Mouse (Mus musculus) monocyte, adult 5-6 weeks (primary cell): ENCODE results near the gene Ddx28. TPM values are rescaled to one million over a fixed set of nuclear protein-coding genes. Genes with fewer than 3 reads are reported as not detected.

Experiments
- ATAC-seq: fragments of 153-309, 156-312 bp; replicated peaks from 2 replicates; pipeline ENCODE4 v1.8.0; 2017; ENCODE audit warnings: mild to moderate bottlenecking; ENCODE audit not compliant: low TSS enrichment, insufficient number of reproducible peaks, severe bottlenecking, poor library complexity, low FRiP score
- total RNA-seq: library from RNA; stranded (forward); fragments of 200-1000, 200-491, 200-594 nt; gene quantifications from 3 replicates; pipeline ENCODE4 v1.2.3, GENCODE M21; 2017

Ddx28 gene
- 25.7 to 34.8 TPM (median 33.9 TPM) in 3 replicates for total RNA-seq

DNA sequence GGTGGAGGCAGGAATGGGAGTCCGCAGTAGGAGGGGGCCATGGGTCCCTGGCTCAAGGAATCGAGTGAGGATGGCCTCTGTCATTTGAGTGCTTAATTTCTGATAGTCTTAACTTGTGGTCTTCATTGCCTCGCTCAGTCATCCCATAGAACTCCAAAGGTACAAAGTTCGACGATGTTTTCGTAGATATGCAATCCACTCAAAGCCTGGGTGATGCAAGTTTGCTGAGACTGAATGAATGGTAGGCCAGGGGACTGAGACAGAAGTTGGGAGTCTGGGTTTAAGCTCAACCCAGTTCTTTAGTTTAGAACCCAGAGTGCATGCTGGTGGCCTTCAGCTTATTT lies at the start of gene Ddx28:
Gene Ddx28 (minus strand): TSS at position 240 of the 344 bp plus-strand sequence.
- ATAC-seq: no peak

DNA sequence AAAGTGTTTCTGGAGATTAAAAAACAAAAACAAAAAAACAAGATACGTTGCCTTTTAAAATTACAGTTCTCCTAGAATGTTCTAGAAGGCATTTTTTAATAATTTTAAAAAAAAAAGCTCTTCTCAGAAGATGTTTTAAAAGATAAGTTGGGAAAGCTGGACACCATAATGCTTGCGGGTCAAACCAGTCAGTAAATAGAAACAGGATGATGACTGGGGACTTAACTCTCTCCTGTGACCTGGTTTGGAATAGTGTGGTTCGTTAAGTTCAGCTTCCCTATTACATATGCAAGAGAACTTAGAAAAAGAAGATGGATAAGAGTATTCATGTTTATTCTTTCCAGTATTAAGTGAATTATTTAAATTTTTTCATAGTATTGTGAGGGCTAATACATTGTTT lies 48.8 kb upstream of the Ddx28 start:
- no peak for ATAC-seq

DNA sequence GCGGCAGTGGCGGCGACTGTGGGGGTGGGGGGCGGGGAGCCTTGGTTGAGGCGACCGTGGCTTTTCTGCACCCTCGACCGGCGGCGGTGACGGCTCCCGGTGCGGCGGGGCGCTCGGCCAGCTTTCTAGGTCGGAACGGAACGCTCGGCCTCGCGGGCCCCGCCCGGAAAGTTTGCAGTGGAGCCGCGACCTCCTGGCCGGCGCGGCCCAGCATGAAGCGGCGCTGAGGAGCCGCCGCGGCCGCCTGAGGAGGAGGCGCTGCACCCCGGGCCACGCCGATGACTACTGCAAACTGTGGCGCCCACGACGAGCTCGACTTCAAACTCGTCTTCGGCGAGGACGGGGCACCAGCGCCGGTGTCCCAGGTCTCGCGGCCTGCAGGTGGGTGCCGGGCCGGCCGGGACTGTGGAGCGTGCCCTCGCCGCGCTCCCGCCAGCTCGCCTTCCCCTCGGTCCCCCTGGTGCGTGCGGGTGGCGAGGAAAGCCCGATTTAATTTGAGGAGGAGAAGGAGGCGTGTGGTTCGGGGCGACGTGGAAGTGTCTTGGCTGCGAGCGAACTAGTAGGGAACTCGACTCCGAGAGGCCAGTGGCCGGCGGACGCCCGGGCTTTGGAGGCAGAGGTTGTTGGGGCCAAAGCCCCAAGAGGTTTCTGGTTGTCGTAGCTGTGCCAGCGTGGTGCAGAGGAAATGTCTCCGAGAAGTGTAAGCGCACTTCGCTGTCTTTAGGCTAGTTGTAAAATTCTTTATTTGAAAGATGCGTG lies 48.1 kb upstream of the Ddx28 start:
- ATAC-seq: no peak

DNA sequence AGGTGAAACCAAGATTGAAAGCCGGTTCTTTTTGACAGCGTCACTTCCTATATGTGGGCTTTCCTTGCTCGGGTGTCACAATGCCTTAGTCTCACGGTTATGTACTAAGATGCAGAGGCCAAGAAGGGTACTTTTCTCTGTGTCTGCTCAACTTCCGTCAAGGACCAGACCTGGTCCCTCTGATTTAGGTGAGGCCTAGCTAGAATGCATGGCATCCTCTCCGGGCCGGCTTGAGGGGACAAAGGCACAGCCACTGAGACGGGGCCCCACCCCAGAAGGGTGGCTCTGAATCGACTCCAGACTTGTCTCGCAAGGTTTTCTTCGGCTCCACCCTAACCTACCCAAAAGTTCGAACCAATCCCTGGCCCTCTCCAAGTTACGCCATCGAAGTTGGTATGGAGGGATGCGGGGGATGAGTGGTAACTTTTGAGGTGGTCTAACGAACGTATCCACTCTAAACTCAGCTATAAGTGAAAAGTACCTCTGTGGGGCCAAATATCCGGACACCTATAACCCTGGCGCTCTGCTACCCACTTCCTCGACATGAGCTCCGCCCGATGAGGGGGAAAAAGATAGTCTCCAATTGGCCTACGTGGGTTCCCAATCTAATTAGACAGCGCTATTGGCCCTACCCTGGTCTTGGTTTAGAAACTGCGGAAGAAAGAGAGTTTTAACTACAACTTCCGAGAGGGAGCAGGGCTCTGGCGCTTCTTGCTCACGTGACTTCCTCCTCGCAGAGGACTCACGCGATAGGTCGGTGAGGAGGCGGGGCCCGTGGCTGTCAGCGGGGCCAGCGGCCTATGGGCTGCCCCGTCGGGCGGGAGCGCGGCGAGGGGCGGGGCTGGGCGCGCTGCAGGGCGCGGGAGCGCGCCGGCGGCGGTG lies 47.3 kb upstream of the Ddx28 start, which contains the start of gene Nfatc3:
Gene Nfatc3 (plus strand): TSS at position 110 of the 882 bp plus-strand sequence.
- peak; percentile 80 for ATAC-seq

DNA sequence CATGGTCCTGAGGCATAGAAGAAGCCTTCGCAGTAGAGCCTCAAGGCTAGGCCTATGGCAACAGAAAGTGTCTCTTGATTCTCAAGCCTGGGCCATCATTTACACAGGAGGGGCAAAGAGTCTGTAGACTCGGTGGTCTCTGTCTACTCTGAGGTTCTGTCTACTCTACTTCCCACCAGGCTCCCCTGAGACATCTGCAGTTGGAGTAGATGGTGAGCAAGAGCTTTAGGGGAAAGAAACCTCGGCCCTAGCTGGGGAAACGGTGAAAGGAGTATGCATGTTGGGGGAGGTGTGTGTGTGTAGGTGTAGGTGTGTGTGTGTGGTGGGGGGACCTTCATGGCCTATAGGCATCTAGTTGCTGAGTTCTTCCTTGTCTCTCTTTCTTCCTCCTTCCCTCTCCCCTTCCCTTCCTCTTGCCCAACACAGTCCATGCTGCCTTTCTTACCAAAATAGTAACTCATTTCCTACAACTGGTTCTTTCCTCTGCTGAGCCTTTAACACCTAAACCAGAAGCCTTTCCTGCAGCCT lies 44.8 kb upstream of the Ddx28 start:
- no peak for ATAC-seq

DNA sequence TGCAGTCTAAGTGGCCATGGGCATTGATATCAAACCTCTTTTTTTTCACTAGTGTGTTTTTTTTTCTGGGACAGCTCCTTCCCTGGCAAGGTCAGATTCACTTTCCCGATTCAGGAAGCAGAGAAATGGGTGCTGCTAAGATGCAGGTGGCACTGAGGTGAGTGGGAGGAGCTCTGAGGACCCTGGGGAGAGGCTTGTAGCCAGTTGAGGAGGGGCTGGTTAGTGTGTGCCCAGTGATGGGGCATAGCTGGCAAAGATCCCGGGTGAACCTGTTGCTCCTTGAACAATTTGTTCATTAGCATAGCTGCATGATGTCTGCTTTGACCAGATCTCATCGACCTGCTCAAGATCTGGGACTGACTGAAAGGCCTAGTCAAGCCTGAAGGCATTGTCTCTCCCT lies 43.4 kb upstream of the Ddx28 start:
- no peak for ATAC-seq

DNA sequence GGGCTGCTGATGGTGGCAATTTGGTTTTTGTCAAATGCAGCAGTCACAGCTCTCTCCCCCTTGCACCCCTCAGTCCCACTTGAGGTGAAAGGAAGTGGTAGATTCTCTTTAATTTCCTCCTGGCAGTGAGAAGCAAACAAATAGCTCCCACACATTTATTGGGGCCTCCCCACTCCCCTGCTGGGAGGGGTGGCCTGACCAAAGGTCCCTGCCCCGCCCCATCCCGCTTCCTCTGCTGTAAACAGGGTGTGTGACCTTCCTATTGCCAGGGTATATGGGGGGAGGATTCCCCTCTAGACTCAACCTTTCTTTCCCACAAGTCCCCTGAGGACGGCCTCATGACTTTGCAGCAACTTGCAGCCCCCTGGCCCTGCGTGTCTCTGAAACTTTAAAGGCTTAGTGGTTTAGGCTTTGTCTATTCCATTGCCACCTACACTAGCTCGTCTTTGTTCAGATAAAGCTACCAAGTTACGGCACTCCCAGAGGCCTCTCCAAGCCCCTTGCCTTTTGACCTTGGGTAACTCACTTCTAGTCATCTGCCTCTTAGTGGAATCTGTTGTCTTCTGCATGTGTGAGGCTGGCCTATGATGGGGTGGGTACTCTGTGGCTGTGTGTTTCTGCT lies 42.6 kb upstream of the Ddx28 start:
- ATAC-seq: peak; percentile 62

DNA sequence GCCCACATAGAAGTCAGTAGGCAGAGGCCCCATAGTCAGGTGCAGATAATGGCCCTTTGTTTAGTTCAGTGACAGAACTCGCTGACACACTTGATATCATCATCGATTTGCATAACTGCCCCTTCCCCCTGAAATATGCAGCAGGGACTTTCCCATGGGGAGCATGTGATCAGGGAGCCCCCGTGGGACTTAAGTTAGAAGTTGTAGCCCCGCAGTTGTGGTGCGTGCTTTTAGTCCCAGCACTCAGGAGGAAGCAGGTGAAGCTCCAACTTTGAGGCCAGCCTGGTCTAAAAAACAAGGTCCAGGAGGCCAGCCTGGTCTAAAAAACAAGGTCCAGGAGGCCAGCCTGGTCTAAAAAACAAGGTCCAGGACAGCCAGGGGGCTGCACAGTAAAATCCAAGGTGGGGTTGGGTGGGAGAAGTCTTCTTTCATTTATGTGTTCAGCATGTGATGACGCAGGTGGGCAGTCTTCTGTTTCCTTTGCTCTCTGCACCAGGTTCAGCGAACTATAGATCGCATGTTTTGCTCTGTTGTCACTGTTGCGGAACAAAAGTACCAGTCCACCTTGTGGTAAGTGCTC lies 40.9 kb upstream of the Ddx28 start:
- ATAC-seq: no peak

DNA sequence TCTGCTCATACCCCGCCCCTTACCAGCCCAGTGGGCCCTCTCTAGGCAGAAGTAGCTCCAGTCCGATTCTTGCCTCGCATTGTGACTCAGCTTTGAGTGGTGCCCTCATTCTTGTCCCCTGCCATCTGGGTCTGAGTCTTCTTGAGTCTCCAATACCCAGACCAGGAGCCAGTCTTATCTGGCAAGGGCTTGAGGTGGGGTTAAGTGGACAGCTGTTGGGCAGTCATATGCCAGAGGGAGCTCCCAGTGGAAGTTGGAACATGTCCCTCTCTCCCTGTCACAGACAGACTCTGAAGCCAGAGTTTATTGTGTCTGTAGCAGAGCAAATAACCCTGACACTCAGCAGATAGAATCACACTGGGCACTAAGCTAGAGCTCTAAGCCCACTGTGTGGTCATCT lies 39.4 kb upstream of the Ddx28 start:
- no peak for ATAC-seq

DNA sequence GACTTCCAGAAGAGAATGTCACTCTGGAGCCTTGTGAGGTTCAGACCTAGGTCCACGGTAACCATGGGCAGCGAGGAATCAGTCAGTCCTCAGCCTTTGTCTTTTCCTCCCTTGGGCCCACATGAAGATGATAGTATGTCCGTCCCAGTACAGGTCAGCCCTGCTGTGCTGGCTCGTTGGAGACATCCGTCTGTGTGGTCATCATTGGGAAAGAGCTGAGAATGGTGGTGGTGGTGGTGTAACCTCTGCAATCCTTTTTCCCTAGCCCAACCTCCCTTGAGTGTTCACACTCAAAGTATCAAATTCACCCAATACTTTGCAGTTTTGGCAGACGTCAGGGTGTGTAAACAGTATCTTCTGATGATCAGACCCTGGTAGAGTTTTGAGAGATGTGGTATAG lies 38.2 kb upstream of the Ddx28 start:
- ATAC-seq: no peak

DNA sequence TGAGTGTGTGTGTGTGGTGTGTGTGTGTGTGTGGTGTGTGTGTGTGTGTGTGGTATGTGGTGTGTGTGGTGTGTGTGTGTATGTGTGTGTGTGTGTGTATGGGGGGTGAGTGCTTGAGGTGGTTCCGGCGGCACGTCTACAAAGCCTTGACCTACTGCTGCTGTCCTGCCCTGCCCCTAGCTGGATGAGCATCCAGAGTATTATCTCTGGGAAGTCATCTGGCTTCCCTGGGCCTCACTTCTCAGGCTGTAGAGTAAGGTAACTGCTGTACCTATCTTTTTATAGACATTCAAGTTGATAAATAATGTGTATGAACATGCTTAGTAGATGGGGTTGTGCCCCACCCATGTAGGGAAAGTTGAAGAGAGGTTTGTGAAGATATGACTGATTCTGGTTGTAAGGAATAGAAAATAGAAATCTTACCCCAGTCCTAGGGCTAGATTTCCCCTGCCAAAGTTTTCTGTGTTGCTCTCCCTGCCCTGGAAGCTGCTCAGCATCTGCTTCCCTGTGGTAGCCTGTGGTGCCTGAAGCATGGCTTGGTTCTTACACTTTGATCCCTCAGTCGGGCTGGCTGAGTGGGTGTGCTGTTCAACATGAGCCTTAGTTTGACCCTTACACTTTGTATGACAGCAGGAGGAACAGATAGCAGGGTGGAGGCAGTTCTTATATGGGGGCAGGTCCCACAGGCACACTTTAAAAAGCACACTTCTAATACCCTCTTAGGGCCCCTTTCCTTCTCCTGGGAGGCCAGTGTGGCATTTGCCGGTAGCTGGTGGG lies 36.4 kb upstream of the Ddx28 start:
- no peak for ATAC-seq

DNA sequence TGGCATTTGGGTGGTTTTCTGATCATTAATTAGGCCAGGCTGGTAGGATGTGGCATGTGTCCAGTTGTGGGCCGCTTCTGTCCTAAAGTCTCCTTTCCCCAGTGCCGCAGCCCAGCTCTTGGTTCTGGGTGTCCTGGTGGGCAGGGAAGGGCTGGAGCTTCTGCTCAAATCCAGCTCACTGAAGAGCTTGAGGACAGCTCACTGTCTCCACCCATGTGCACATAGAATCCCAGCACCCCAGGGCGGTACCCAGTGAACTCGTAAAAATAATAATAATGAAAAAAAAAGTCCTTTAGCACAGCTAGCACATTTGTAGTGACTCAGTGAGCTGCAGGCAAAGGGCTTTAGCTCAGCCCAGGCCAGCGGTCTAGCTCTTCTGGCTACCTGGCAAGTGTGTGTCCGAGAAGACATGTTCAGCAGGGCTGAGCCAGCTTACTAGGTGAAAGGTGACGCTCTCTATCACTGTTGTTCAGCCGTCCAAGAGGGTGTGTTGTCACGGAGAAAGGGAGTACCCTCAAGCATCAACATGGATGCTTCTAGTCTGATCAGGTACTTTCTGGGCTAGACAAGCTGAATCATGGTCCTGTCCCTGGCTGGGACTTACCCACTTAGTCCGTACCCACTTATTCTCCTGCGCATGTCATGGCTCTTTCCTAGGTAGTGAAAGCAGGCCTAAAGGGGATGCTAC lies 35.3 kb upstream of the Ddx28 start:
- ATAC-seq: no peak

DNA sequence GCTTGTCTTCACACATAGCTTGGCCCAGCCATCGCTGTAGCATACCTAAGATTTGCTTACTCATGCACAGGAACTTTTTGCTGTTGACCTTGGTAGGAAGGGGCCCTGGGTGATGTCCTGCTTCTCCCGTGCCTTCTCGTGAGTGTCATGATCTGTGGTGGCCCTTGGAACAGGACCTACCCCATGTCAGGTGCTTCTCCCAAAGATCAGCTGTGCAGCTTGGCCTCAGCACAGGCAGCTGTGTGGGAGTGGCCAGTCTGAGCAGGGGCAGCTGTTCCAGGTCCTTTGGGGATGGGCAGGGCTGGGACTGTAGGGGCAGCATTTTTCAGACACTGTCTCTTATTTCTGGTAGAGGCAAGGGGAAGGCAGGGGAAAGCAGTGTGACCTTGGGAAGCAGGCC lies 32.5 kb upstream of the Ddx28 start:
- no peak for ATAC-seq

DNA sequence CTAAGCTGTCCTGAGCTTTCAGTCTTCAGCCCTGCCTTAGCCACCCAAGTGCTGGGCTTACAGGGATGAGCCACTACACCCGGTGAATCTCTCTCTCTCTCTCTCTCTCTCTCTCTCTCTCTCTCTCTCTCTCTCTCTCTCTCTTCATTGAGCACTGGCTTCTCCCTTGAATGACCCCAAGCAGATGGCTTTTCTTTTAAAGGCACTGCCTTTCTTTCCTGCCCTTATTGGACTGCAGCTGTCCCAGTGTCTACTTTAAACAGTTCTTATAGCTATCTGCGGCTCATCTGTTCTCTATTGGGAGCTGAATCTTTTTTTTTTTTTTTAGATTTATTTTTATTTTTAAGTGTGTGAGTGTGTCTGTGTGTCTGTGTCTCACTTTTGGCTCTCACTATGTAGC lies 31.4 kb upstream of the Ddx28 start:
- no peak for ATAC-seq

DNA sequence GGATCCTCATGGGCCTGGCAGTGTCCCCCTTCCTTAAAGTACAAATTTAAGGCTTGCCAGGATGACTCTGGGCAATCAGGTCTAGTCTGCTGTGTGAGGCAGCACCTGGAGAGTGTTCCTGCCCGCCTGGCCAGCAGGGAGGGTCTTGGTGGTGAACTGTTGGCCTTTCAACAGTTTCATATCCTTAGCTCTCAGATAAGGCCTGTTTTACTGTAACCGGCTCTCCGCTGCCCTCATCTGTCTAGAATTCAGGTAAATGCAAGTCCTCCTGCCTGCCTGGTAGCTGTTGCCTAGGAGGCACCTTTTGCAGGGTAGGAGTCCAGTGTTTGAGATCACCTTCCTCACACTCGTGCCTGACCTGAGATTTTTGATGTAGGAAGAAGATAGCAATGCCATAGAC lies 28.5 kb upstream of the Ddx28 start:
- ATAC-seq: no peak

DNA sequence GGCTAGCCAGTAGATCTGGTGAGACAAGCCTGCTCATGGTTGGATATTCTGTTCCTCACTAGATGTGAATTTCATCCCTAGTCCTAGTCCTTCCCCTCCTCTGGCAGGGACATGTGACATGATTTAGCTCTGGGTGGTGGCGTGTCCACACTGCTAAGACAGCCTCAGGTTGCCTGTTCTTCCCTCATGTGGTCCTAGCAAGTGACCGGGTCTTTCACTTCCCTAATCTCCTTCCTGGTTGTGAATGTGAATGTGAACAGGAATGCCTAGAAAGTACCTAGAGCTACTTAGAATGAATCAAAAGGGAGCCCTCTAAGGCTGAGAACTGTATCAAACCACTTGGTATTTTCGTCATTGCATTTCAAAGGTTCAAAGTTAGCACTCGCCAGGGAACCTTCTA lies 27.9 kb upstream of the Ddx28 start:
- peak; percentile 75 for ATAC-seq

DNA sequence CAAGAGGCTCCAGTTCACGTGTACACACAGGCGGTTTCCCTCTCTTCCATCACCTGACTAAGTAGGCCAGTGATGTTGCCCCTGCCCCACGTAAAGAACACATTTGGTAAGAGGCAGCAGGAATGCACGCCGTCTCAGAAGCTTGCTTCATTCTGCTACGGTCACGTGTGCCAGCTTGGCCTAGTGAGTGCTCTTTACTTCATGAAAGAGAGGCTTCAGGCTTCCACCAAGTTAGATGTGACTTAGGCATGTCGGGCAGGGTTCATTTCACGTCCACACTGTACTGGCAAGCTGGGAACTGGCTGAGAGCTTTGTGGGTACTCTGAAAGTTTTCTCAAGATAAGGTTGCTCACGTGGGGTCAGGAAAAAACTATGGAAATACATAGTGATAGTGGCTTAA lies 27.0 kb upstream of the Ddx28 start:
- no peak for ATAC-seq

DNA sequence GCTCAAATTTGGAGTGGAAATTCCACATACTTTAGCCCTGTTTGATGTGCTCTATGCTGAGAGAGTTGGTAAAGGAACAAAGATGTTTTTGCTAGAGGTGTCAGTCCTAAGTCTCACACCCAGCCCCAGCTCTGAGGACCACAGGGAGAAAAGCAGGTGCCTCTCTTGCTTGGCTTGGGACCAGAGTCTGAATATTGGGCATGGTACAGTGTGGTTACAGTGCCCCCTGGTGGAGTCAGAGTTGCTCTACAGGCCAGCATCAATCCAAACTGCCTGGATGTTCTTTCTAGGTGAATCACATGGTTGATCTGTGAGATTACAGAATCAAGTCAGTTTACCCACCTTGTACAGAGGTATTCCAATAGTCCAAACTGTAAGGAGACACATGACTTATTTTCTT lies 10.8 kb upstream of the Ddx28 start:
- peak; percentile 95 for ATAC-seq
